Mouse (Mus musculus) hindbrain, embryonic 15.5 days (tissue): ENCODE measurements at regions not wholly inside any gene's neighbourhood (a gene's known extent, or its start where the extent isn't known, plus 50 kb on each side); places are given as distances from the start of the nearest gene placed in this dataset.

ENCODE experiments used
- ATAC-seq: fragments of 200-750 bp; cut with Nextera tagmentation; 2 replicates; pipeline ENCODE4 v1.8.0; 2017; ENCODE audit warnings: low read depth, moderate number of reproducible peaks, moderate TSS enrichment; ENCODE audit not compliant: low FRiP score
- H3K27ac ChIP-seq: fragments of 300-500 bp; sonication (generic); replicated peaks from 2 replicates; pipeline ENCODE4 v1.5.1; 2015; ENCODE audit warnings: mild to moderate bottlenecking, inconsistent platforms
- H3K27me3 ChIP-seq: fragments of 300-500 bp; sonication (generic); 2 replicates; pipeline ENCODE4 v1.6.1; 2015; ENCODE audit warnings: control low read depth, inconsistent platforms
- H3K36me3 ChIP-seq: fragments of 300-500 bp; sonication (generic); 2 replicates; pipeline ENCODE4 v1.6.1; 2015; ENCODE audit warnings: control low read depth, inconsistent platforms
- H3K4me1 ChIP-seq: fragments of 300-500 bp; sonication (generic); replicated peaks from 2 replicates; pipeline ENCODE4 v1.6.1; 2015; ENCODE audit warnings: control low read depth, inconsistent platforms
- H3K4me2 ChIP-seq: fragments of 300-500 bp; sonication (generic); 2 replicates; pipeline ENCODE4 v1.6.1; 2015; ENCODE audit warnings: moderate library complexity, mild to moderate bottlenecking, inconsistent platforms
- H3K4me3 ChIP-seq: fragments of 300-500 bp; sonication (generic); 2 replicates; pipeline ENCODE4 v1.5.1; 2015; ENCODE audit warnings: mild to moderate bottlenecking, inconsistent platforms
- H3K9ac ChIP-seq: fragments of 300-500 bp; sonication (generic); 2 replicates; pipeline ENCODE4 v1.6.1; 2015; ENCODE audit warnings: inconsistent platforms
- H3K9me3 ChIP-seq: fragments of 300-500 bp; sonication (generic); 2 replicates; pipeline ENCODE4 v1.6.1; 2016; ENCODE audit warnings: control low read depth, inconsistent platforms
- WGBS: fragments of 180-500 bp; shearing (Covaris S2); methylation state at CpG from one replicate; pipeline ENCODE4 v1.1.7; 2015; 5-methylcytosine and 5-hydroxymethylcytosine counted together

- no peaks in the 10 kb centered on the region for H3K4me1 ChIP-seq
- no peak overlapping the region for H3K4me3 ChIP-seq
- WGBS, result 78% methylated on average over 3 of the region's 3 CpGs
- no peaks in the 10 kb centered on the region for H3K27me3 ChIP-seq
- H3K27ac ChIP-seq, result no peak overlapping the region
- H3K36me3 ChIP-seq, result no peaks in the 10 kb centered on the region
- no peak overlapping the region for H3K9ac ChIP-seq
- ATAC-seq, result no peak
- H3K4me2 ChIP-seq, result no peak overlapping the region
- no peaks in the 10 kb centered on the region for H3K9me3 ChIP-seq
Measured at GRCm38 (mm10) chr2:133499904-133500303, 52.1 kb upstream of the Bmp2 start.
